Comparison of ENCODE assay signal across 31 mouse cellular contexts in the genomic region with DNA sequence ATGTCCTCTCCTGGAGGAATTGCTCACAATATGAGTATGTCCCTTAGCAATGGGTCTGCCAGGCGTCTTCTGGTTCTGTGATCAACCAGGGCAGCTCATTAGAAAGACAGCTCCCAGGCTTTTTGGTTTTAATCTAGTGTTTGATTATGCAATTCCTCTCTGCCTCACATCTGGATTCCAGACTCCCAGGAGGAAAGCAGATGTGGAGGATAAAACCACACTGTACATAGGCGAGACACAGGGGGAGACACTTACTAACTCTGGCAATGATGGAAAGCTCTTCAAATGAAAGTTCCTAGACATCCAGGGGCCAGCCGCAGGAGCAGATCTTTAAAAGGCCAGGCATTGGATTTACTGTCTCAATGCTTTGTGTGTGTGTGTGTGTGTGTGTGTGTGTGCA.
DNase-seq lines count a peak whose midpoint lies in the region; ATAC-seq and TF ChIP-seq lines count a peak whose summit lies in the region.
"Had no signal": no experiment of that assay in that cellular context is flagged by ENCODE, and none has a peak within 500 bp of the region (broad histone marks: within the 10 kb centered on the region; RNA-seq: fewer than 3 reads in every experiment).

No protein-coding gene starts in this region.

- ATAC-seq in embryonic facial prominence, embryonic 11.5 days (replicated peaks; ENCODE audit: insufficient number of reproducible peaks, low FRiP score, low TSS enrichment, low read depth), result no peak
- ATAC-seq in lung, embryonic 16.5 days (ENCODE audit: low read depth), result 0 out of 2 replicates have a peak, but pooled peaks have one; percentile 28
- peak; percentile 75; the same call in 1 of the 2 replicates for ATAC-seq in limb, embryonic 12.5 days (ENCODE audit: insufficient number of reproducible peaks, insufficient read depth, low FRiP score, low TSS enrichment, low read depth)
- ATAC-seq: forebrain, embryonic 16.5 days; hindbrain, embryonic 16.5 days; intestine, embryonic 15.5 days; midbrain, embryonic 13.5 days; Patski had no signal

- no peak overlapping the region for H3K27ac ChIP-seq in embryonic facial prominence, embryonic 11.5 days (replicated peaks; ENCODE audit: low read depth, low read length)
- H3K27ac ChIP-seq in embryonic facial prominence, embryonic 10.5 days (replicated peaks), result no peak overlapping the region
- H3K27ac ChIP-seq in lung, embryonic 16.5 days (ENCODE audit: low read length), result no peak overlapping the region
- H3K27ac ChIP-seq in limb, embryonic 12.5 days, result 0 out of 2 replicates have a peak overlapping the region, but pooled peaks have one; percentile 35
- H3K27ac ChIP-seq: heart, embryonic 15.5 days; intestine, embryonic 15.5 days; kidney, postnatal 0 days; limb, embryonic 15.5 days; liver, embryonic 13.5 days; macrophage; midbrain, embryonic 13.5 days; neural tube, embryonic 15.5 days; stomach, embryonic 15.5 days had no signal

- TF ChIP-seq POLR2A in lung, adult 2 months (IDR thresholded peaks at IDR 0.05; ENCODE audit: borderline replicate concordance, extremely low read depth, low read depth, low read length), result no peak

- 70% methylated on average over 3 of the region's 3 CpGs for WGBS in embryonic facial prominence, embryonic 11.5 days
- WGBS in embryonic facial prominence, embryonic 10.5 days, result 76% methylated on average over 3 of the region's 3 CpGs
- WGBS in lung, embryonic 16.5 days, result 42% methylated on average over 3 of the region's 3 CpGs
- WGBS in lung, adult 2 months, result 66% methylated on average over 3 of the region's 3 CpGs
- WGBS in limb, embryonic 12.5 days, result 32% methylated on average over 3 of the region's 3 CpGs

- no peak overlapping the region for H3K9ac ChIP-seq in embryonic facial prominence, embryonic 11.5 days (replicated peaks; ENCODE audit: low read length)
- no peak overlapping the region for H3K9ac ChIP-seq in lung, embryonic 16.5 days (ENCODE audit: low read length)
- no peak overlapping the region for H3K9ac ChIP-seq in limb, embryonic 12.5 days (replicated peaks)
- H3K9ac ChIP-seq: heart, embryonic 15.5 days; intestine, embryonic 15.5 days; limb, embryonic 15.5 days; liver, embryonic 13.5 days; midbrain, embryonic 13.5 days; neural tube, embryonic 15.5 days; stomach, embryonic 15.5 days had no signal

- no peak overlapping the region for H3K4me2 ChIP-seq in embryonic facial prominence, embryonic 11.5 days (ENCODE audit: low read depth, low read length)
- no peak overlapping the region for H3K4me2 ChIP-seq in lung, embryonic 16.5 days (ENCODE audit: low read depth, low read length)
- H3K4me2 ChIP-seq in limb, embryonic 12.5 days, result no peak overlapping the region
- H3K4me2 ChIP-seq: heart, embryonic 15.5 days; intestine, embryonic 15.5 days; limb, embryonic 15.5 days; liver, embryonic 13.5 days; midbrain, embryonic 13.5 days; neural tube, embryonic 15.5 days; stomach, embryonic 15.5 days had no signal

- H3K4me1 ChIP-seq in embryonic facial prominence, embryonic 11.5 days (ENCODE audit: control insufficient read depth, insufficient read depth, low read length), result no peaks in the 10 kb centered on the region
- no peaks in the 10 kb centered on the region for H3K4me1 ChIP-seq in embryonic facial prominence, embryonic 10.5 days
- no peaks in the 10 kb centered on the region for H3K4me1 ChIP-seq in lung, embryonic 16.5 days (replicated peaks; ENCODE audit: control insufficient read depth, insufficient read depth, low read length)
- H3K4me1 ChIP-seq in lung, adult 2 months (ENCODE audit: control insufficient read depth, insufficient read depth, low read length), result no peaks in the 10 kb centered on the region
- 0 out of 2 replicates have a peak, but pooled peaks cover 7% of the 10 kb centered on the region for H3K4me1 ChIP-seq in limb, embryonic 12.5 days (replicated peaks)
- H3K4me1 ChIP-seq: heart, embryonic 15.5 days; intestine, embryonic 15.5 days; limb, embryonic 15.5 days; liver, embryonic 13.5 days; midbrain, embryonic 13.5 days; neural tube, embryonic 15.5 days; stomach, embryonic 15.5 days had no signal

- no peak overlapping the region for H3K4me3 ChIP-seq in embryonic facial prominence, embryonic 11.5 days (ENCODE audit: low read depth, low read length)
- no peak overlapping the region for H3K4me3 ChIP-seq in embryonic facial prominence, embryonic 10.5 days
- no peak overlapping the region for H3K4me3 ChIP-seq in lung, embryonic 16.5 days (ENCODE audit: low read length)
- H3K4me3 ChIP-seq in lung, adult 2 months (replicated peaks; ENCODE audit: extremely low read depth, low read depth, low read length), result no peak overlapping the region
- H3K4me3 ChIP-seq in limb, embryonic 12.5 days (replicated peaks), result no peak overlapping the region
- H3K4me3 ChIP-seq: heart, embryonic 15.5 days; intestine, embryonic 15.5 days; limb, embryonic 15.5 days; liver, embryonic 13.5 days; midbrain, embryonic 13.5 days; neural tube, embryonic 15.5 days; stomach, embryonic 15.5 days had no signal

- H3K9me3 ChIP-seq in embryonic facial prominence, embryonic 11.5 days (replicated peaks; ENCODE audit: control insufficient read depth, low read length), result no peaks in the 10 kb centered on the region
- no peaks in the 10 kb centered on the region for H3K9me3 ChIP-seq in embryonic facial prominence, embryonic 10.5 days
- H3K9me3 ChIP-seq in lung, embryonic 16.5 days (ENCODE audit: control insufficient read depth, low read length), result no peaks in the 10 kb centered on the region
- no peaks in the 10 kb centered on the region for H3K9me3 ChIP-seq in limb, embryonic 12.5 days
- H3K9me3 ChIP-seq: heart, embryonic 15.5 days; intestine, embryonic 15.5 days; limb, embryonic 15.5 days; liver, embryonic 13.5 days; midbrain, embryonic 13.5 days; neural tube, embryonic 15.5 days; stomach, embryonic 15.5 days had no signal

- no peak for TF ChIP-seq CTCF in lung, adult 2 months (IDR thresholded peaks at IDR 0.05; ENCODE audit: insufficient read depth, low read length)

- H3K36me3 ChIP-seq in embryonic facial prominence, embryonic 11.5 days (replicated peaks; ENCODE audit: control insufficient read depth, insufficient read depth, low read depth, low read length), result no peaks in the 10 kb centered on the region
- H3K36me3 ChIP-seq in embryonic facial prominence, embryonic 10.5 days (replicated peaks), result no peaks in the 10 kb centered on the region
- no peaks in the 10 kb centered on the region for H3K36me3 ChIP-seq in lung, embryonic 16.5 days (ENCODE audit: control insufficient read depth, insufficient read depth, low read length)
- no peaks in the 10 kb centered on the region for H3K36me3 ChIP-seq in limb, embryonic 12.5 days
- H3K36me3 ChIP-seq: heart, embryonic 15.5 days; intestine, embryonic 15.5 days; limb, embryonic 15.5 days; liver, embryonic 13.5 days; midbrain, embryonic 13.5 days; neural tube, embryonic 15.5 days; stomach, embryonic 15.5 days had no signal

- peak; percentile 38 for DNase-seq in embryonic facial prominence, embryonic 11.5 days (ENCODE audit: low spot score)
- DNase-seq in embryonic facial prominence, embryonic 10.5 days (ENCODE audit: low spot score), result no peak
- DNase-seq in lung, adult 2 months, result no peak
- DNase-seq in cerebellum, adult 11-12 months, result no peak
- DNase-seq in natural killer cell, adult 2 months (ENCODE audit: low spot score in 2 of 2), result no peak
- DNase-seq: adrenal gland, postnatal 14 days; cerebellum, adult 11 months; cerebellum, adult 9-11 months; gastrocnemius, postnatal 10 days; kidney, adult 2 months; kidney, postnatal 4 days; layer of hippocampus, postnatal 36 days; liver, embryonic 13.5 days; lung, adult 18-20 months; retina, postnatal 1 day; right cerebral cortex, postnatal 25 days; thymus, adult 18-20 months; thymus, postnatal 25 days had no signal

- H3K27me3 ChIP-seq in embryonic facial prominence, embryonic 11.5 days (ENCODE audit: control insufficient read depth, insufficient read depth, low read length), result no peaks in the 10 kb centered on the region
- H3K27me3 ChIP-seq in embryonic facial prominence, embryonic 10.5 days (replicated peaks; ENCODE audit: low read depth, poor library complexity, severe bottlenecking), result no peaks in the 10 kb centered on the region
- H3K27me3 ChIP-seq in lung, embryonic 16.5 days (ENCODE audit: control insufficient read depth, insufficient read depth, low read depth, low read length), result no peaks in the 10 kb centered on the region
- H3K27me3 ChIP-seq in limb, embryonic 12.5 days, result no peaks in the 10 kb centered on the region
- H3K27me3 ChIP-seq: heart, embryonic 15.5 days; intestine, embryonic 15.5 days; limb, embryonic 15.5 days; liver, embryonic 13.5 days; midbrain, embryonic 13.5 days; neural tube, embryonic 15.5 days; Patski; stomach, embryonic 15.5 days had no signal
